Mouse (Mus musculus) T-cell, adult 66 days (primary cell): Measurements from ENCODE around the gene Csf3. TPM values are rescaled to one million over a fixed set of nuclear protein-coding genes. Genes with fewer than 3 reads are reported as not detected.

Experiments used
- total RNA-seq, 2 experiments: library from RNA; stranded (reverse); gene quantifications; 3 replicates in 1 of 2; 4 replicates in 1 of 2; pipeline ENCODE4 v1.2.4; 2023

Csf3 gene
- not detected for total RNA-seq

DNA sequence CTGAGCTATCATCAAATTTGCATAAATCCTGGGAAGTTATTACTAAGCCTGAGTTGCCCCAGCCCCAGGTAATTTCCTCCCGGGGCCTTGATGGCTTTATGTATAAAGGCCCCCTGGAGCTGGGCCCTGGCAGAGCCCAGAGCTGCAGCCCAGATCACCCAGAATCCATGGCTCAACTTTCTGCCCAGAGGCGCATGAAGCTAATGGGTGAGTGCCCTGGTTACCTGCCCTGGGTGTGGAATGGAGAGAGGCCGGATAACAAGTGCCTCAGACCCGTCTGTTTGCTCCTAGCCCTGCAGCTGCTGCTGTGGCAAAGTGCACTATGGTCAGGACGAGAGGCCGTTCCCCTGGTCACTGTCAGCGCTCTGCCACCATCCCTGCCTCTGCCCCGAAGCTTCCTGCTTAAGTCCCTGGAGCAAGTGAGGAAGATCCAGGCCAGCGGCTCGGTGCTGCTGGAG lies at the start of gene Csf3:
Gene Csf3 (plus strand): TSS at position 51 of the 458 bp plus-strand sequence.

DNA sequence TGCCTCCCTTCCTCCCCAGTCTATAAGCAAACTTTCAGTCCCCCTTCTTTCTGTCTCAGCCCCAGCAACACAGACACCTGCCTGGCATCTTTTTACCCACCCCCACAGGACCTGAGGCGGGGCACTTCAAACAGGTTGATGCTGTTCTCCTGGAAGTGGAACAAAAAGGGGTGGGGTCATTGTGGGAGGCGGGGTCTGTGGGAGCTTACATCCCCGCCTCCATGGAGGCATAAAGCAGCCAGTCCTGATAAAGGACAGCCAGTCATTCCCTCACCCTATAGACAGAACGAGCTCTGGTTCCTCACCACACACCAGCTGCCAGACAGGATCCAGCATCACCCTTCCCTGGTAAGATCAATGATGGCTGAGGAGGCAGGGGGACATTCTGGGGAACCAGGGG lies 37.0 kb upstream of the Csf3 start, which contains the start of gene Gsdma:
Gene Gsdma (plus strand): TSS at position 261 of the 400 bp plus-strand sequence.

GRCm38 (mm10) chr11:98681786-98682745 lies 19.0 kb upstream of the Csf3 start, which contains the start of gene Psmd3:
TSS of gene Psmd3 (plus strand) at chr11:98682554.

GRCm38 (mm10) chr11:98729119-98729588 lies 28.1 kb downstream of the Csf3 start, which contains the start of gene Med24:
TSS of gene Med24 (minus strand) at chr11:98729435.

GRCm38 (mm10) chr11:98740393-98741050 lies 39.5 kb downstream of the Csf3 start, which contains the start of gene Thra:
TSS of gene Thra (plus strand) at chr11:98740638.

Other genes with a start within 250 kb of the Csf3 start
- 100 to 1,000 TPM; 157 to 169 TPM for gene Ikzf3, start 155.2 kb upstream of the Csf3 start, total RNA-seq
- 1 to 10 TPM; 4.9 to 6.8 TPM for gene Zpbp2, start 150.2 kb upstream of the Csf3 start, total RNA-seq
- gene Ormdl3, start 113.9 kb upstream of the Csf3 start, total RNA-seq, result 10 to 100 TPM; 21.3 to 25.5 TPM
- not detected for gene Lrrc3c, start 103.0 kb upstream of the Csf3 start, total RNA-seq
- 10 to 100 TPM; 17.5 to 24.9 TPM for gene Gm12355, start 75.6 kb upstream of the Csf3 start, total RNA-seq
- gene Gsdma3, start 74.9 kb upstream of the Csf3 start, total RNA-seq, result 1 to 10 TPM in 1 of 2 experiments, under 1 TPM in 1; 0.89 to 1.3 TPM
- not detected for gene Gsdma2, start 54.5 kb upstream of the Csf3 start, total RNA-seq
- gene Gsdma, start 36.9 kb upstream of the Csf3 start, total RNA-seq, result not detected
- gene Psmd3, start 18.7 kb upstream of the Csf3 start, total RNA-seq, result 10 to 100 TPM; 83.3 to 84.0 TPM
- gene Med24, start 28.2 kb downstream of the Csf3 start, total RNA-seq, result 10 to 100 TPM; 69.9 to 75.5 TPM
- 10 to 100 TPM; 47.6 to 49.8 TPM for gene Thra, start 39.4 kb downstream of the Csf3 start, total RNA-seq
- gene Nr1d1, start 74.1 kb downstream of the Csf3 start, total RNA-seq, result 1 to 10 TPM; 7.2 to 7.6 TPM
- gene Msl1, start 94.3 kb downstream of the Csf3 start, total RNA-seq, result 100 to 1,000 TPM; 133 to 134 TPM
- 100 to 1,000 TPM; 111 to 125 TPM for gene Casc3, start 103.6 kb downstream of the Csf3 start, total RNA-seq
- under 1 TPM; 0.15 to 0.33 TPM for gene Rapgefl1, start 135.5 kb downstream of the Csf3 start, total RNA-seq
- gene Wipf2, start 162.4 kb downstream of the Csf3 start, total RNA-seq, result 10 to 100 TPM; 51.8 to 52.8 TPM
- gene Cdc6, start 206.5 kb downstream of the Csf3 start, total RNA-seq, result 1 to 10 TPM; 5.0 to 5.3 TPM
- gene Rara, start 226.6 kb downstream of the Csf3 start, total RNA-seq, result 10 to 100 TPM; 82.6 to 84.2 TPM